ENCODE assay signal across 19 mouse cellular contexts in the genomic region with DNA sequence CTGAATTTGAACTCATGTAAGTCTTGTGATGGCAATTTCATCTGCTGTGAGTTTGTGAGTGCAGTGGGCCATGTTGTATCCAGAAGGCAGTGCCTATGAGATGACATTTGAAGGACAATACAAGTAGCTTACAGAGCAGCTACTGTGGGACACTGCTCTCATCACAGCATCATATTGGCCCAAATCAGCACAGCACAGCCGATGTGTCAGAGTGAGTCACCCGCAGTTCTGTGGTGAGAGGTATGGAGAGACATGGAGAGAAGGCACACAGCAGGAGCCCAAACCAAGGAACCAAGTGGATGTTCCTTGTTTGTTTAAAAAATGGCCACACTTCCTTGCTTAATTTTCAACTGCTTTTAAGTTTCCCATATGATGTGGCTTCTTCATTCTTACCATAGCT.
"Had no signal": no experiment of that assay in that cellular context is flagged by ENCODE, and none has a peak within 500 bp of the region (broad histone marks: within the 10 kb centered on the region; RNA-seq: fewer than 3 reads in every experiment).

No protein-coding gene starts in this region.

- H3K4me1 ChIP-seq: midbrain, embryonic 10.5 days; midbrain, embryonic 12.5 days; neural tube, embryonic 13.5 days; neural tube, embryonic 15.5 days had no signal

- ATAC-seq: midbrain, embryonic 16.5 days had no signal

- H3K9me3 ChIP-seq: midbrain, embryonic 12.5 days; neural tube, embryonic 13.5 days; neural tube, embryonic 15.5 days had no signal

- H3K4me2 ChIP-seq: lung, embryonic 14.5 days; midbrain, embryonic 12.5 days; neural tube, embryonic 13.5 days; neural tube, embryonic 15.5 days had no signal

- H3K4me3 ChIP-seq: midbrain, embryonic 10.5 days; midbrain, embryonic 12.5 days; myocyte; neural tube, embryonic 13.5 days; neural tube, embryonic 15.5 days had no signal

- H3K27ac ChIP-seq: liver, embryonic 14.5 days; midbrain, embryonic 10.5 days; midbrain, embryonic 12.5 days; neural tube, embryonic 13.5 days; neural tube, embryonic 15.5 days had no signal

- DNase-seq: lung, adult 18-20 months; lung, embryonic 14.5 days; lung, postnatal 10 days; lung, postnatal 4 days; midbrain, embryonic 14.5 days; retina, postnatal 1 day; right cerebral cortex, postnatal 25 days; right cerebral cortex, postnatal 4 days; spleen, adult 18-20 months; thymus, adult 18-20 months; thymus, postnatal 14 days; thymus, postnatal 36 days had no signal

- H3K27me3 ChIP-seq: midbrain, embryonic 12.5 days; neural tube, embryonic 13.5 days had no signal

- H3K36me3 ChIP-seq: midbrain, embryonic 10.5 days; midbrain, embryonic 12.5 days; neural tube, embryonic 13.5 days; neural tube, embryonic 15.5 days had no signal

- H3K9ac ChIP-seq: liver, embryonic 14.5 days; lung, embryonic 14.5 days; midbrain, embryonic 12.5 days; neural tube, embryonic 13.5 days; neural tube, embryonic 15.5 days had no signal
